Mouse (Mus musculus) kidney, postnatal 14 days (tissue): ENCODE results near the gene 1190002N15Rik.

ENCODE experiments used
- DNase-seq: peaks from one replicate; pipeline ENCODE4 v3.0.0; 2022; ENCODE audit warnings: mixed read lengths

1190002N15Rik gene

GRCm38 (mm10) chr9:94529146-94529746, 8.6 kb downstream of the 1190002N15Rik start:
- no peak for DNase-seq

- no peak for DNase-seq
Observed at GRCm38 (mm10) chr9:94526473-94526872, 11.4 kb downstream of the 1190002N15Rik start.

- no peak for DNase-seq
Observed at GRCm38 (mm10) chr9:94512246-94512645, 25.6 kb downstream of the 1190002N15Rik start.

GRCm38 (mm10) chr9:94511139-94511538, 26.7 kb downstream of the 1190002N15Rik start:
- DNase-seq = no peak

GRCm38 (mm10) chr9:94506980-94507379, 30.9 kb downstream of the 1190002N15Rik start:
- no peak for DNase-seq

- DNase-seq = peak; percentile 32
Observed at GRCm38 (mm10) chr9:94491467-94491866, 46.4 kb downstream of the 1190002N15Rik start.

- DNase-seq = no peak
Observed at GRCm38 (mm10) chr9:94487976-94488375, 49.9 kb downstream of the 1190002N15Rik start.

DNA sequence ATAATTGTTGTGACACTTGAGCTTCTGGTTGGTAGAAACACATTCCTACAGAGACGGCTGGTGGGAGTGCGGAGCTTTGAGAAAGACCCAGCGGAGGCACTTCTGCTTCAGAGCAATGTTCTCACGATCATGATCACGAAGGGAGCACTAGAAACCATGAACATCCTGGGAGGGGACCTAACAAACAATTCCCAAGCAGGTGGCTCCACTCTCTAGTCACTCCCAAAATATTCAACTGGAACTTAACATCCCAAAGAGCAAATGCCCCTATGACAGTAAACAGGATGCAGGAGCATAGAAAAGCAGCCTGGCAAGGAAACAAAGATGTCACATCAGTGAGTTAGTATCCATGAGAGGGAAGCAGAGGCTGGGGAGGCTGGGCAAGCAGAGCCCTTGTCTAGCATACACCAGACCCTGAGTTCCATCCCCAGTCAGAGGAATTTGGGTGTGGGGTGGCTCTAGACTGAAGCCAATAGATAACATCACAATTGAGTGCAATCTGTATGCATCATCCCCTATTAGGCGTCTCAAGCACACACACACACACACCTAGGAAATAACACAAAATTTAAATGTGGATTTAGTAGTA, 54.5 kb downstream of the 1190002N15Rik start:
- peak; percentile 50 for DNase-seq

DNA sequence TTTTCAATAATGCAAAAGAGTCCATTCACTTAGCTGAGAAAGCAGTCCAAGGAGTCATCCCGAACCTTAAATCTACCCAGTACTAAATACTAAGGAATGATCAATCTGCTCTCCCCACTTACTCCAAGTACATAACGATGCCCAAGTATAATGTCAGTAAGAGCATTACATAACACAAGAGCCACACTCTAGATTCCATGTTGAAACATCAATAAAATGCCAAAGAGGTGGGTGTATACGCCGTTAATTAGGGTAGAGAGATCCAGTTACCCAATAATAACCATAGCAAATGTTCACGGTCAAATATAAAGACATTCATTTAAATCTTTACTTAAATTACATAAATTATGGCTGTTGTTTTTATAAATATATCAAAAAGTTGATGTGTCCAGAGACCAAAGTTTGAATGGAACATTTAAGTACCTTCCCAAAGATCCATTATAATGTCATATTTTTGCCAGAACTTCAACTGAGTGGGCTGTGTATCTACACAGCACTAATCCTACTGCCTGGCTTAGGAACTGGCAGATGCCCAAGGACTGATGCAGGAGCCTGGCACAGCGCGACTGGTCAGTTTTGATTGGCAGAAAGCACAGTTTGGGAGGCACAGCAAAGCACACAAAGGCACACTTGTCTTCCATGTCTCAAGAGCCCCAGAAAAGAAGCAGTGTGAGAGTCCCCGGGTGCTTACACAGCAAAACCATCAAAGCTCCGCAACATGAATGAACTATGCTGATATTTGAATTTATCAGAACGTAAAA, 55.5 kb downstream of the 1190002N15Rik start:
- DNase-seq = peak; percentile 22

DNA sequence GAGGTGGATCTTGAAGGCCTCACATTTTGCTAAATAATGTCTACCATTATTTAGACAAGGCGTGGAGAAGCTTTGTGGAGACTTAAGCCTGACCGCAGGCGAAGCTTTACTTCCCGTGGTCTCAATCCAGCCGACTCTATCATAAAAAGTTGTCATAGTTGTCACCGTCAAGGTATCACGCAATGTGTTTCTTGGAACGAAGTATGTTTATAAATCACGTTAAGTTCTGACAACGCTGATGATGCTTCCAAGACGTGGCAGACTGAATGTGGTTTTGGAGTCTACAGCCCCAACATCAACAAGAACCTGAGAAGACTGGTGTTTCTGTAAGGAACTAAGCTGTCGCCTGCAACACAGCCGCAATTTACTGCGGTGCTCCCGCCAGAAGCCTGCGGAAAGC, 56.8 kb downstream of the 1190002N15Rik start:
- no peak for DNase-seq

GRCm38 (mm10) chr9:94479382-94479781, 58.5 kb downstream of the 1190002N15Rik start:
- DNase-seq = no peak

DNA sequence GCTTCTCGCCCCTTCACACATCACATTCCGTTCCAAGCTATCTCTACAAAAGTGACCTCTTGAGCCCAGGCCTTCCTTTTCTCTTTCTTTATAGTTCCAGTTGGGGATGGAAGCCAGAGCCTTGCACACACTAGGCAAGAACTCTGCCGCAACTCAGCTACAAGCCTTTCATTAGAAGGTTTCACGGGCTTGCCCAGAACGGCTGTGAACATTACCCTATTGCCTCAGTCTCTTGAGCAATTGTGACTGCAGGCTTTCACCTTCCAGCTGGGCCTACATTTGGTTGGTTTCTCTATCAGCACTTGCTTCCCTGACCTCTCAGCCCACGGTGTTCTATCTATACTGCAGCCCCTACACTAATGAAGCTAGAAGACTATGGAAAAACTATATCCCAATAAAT, 58.9 kb downstream of the 1190002N15Rik start:
- peak; percentile 8 for DNase-seq

DNA sequence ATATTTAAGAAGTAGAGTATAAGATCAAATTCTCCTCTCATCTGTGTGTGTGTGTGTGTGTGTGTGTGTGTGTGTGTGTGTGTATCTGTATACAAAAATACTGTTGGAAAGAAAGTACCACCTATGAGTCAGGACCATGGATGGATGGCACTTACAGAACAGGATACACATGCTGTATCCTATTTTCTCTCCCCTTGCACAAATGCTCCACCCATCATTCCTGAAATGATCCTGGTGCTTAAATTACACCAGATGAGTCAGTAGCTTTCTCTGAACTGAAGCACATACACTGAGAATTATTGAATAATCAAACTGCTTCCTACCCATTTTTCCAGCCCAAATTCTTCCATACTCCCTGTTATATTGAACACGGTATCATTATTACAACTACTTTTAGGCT, 61.9 kb downstream of the 1190002N15Rik start:
- no peak for DNase-seq

GRCm38 (mm10) chr9:94473898-94474297, 64.0 kb downstream of the 1190002N15Rik start:
- DNase-seq = no peak

GRCm38 (mm10) chr9:94472963-94473582, 64.8 kb downstream of the 1190002N15Rik start:
- DNase-seq = no peak

DNA sequence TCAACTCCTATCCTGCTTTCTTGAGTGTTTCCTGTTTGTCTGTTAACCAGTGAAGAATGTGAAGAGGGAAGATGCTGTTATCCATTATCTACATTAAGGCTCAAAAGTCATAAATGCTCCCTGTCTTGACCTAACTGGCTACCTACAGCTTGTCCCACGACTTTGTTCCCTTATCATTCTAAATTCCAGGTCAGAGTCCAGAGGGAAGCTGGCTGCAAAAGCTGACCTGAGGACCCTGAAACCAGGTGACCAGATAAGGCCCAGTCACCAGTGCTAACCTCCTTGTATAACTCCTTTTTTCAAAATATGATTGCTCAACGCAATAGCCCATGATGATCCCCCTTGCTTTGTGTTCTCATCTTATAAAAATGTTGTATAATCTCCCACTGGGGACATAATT, 66.4 kb downstream of the 1190002N15Rik start:
- DNase-seq = no peak
